Mouse (Mus musculus) cortical plate, adult 2 months (tissue): ENCODE results near the gene Eefsec.

Experiments
- CTCF ChIP-seq: fragments of 200-500 bp; IDR thresholded peaks from 2 replicates; pipeline ENCODE4 v1.5.1; 2011; ENCODE audit warnings: mild to moderate bottlenecking, control low read depth, low read length; ENCODE audit not compliant: insufficient read depth; ENCODE audit errors: extremely low read depth
- POLR2A ChIP-seq: fragments of 200-500 bp; IDR thresholded peaks from 2 replicates; pipeline ENCODE4 v1.6.1; 2011; ENCODE audit warnings: mild to moderate bottlenecking, low read length, control low read depth; ENCODE audit not compliant: insufficient read depth; ENCODE audit errors: extremely low read depth

DNA sequence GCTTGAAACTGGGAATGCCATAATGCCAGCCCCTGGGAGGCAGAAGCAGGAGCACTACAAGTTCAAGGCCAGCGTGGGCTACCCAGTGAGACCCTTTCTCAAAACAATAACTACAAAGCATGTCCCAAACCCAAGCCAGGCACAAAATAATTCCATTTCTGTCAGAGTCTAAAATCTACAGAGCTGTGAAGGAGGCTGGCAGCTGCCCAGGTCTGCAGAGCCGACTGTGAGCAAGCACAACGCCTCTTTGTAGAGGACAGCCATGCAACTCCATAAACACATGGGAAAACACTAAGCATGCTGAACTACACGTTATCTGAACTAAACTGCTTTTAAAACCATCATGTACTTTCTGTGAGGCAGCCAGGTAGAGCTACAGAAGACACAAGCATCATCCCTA is 7.3 kb downstream of the Eefsec start:
- TF ChIP-seq POLR2A (no peak), CTCF (no peak)
